Mouse (Mus musculus): Measurements from ENCODE around the gene Wbp2nl. TPM values are rescaled to one million over a fixed set of nuclear protein-coding genes. Genes with fewer than 3 reads are reported as not detected.

Gene Wbp2nl
- polyA plus RNA-seq, 1 experiment from 2014 or later, result not detected

DNA sequence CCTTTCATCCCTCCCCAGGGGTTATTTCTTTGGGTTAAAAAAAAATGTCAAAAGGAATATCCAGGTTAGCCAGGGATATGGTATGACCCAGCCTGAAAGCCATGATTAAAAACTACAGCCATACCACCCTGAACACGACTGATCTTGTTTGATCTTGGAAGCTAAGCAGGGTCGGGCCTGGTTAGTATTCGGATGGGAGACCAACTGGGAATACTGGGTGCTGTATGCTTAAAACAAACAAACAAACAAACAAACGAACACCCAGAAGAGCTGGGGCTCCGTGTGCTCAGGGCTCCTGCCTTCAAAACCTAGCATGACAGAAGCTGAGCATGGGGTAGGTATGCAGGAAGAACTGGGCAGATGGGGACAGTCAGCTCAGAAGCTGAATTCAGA, 43.8 kb downstream of the Wbp2nl start:
- H3K4me3 ChIP-seq, result no peak overlapping the region

DNA sequence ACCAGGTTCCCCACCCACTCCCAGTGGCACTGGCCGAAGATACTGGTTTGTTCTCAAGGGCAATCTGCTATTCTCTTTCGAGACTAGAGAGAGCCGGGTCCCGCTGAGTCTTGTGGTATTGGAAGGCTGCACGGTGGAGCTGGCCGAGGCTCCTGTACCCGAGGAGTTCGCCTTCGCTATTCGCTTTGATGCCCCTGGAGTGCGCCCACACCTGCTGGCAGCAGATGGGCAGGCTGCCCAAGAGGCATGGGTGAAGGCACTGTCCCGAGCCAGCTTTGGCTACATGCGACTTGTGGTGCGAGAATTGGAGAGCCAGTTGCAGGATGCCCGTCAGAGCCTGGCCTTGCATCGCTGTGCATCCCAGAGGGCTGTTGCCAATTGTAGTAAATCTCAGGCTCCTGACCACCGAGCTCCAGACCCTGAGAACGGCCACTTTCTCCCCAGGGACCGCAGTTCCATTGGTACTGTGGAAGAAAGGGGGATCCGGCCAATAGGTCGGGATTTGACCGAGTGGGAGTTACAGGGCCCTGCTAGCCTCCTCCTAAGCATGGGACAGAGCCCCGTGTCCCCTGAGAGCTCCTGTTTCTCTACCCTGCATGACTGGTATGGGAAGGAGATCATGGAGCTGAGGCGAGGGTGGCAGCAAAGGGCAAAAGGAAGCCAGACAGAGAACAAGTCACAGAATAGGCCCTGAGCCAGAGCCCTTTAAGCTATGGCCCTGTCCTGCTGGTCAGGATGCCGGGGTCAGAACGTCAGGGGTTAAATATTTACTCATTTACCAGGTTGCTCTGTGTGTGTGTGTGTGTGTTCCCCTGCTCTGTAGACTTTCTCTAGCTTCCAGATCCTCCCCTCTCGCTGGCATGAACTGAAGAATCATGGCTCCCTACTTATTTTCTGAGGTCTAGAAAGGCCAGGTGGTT, 44.9 kb downstream of the Wbp2nl start:
- H3K9me3 ChIP-seq, result no peaks in the 10 kb centered on the region
- peaks cover 9% of the 10 kb centered on the region for H3K36me3 ChIP-seq
- ATAC-seq (ENCODE audit: low FRiP score, low read depth), result no peak
- 87% methylated on average over 27 of the region's 27 CpGs for WGBS
- no peak overlapping the region for H3K4me2 ChIP-seq (replicated peaks)
- no peak overlapping the region for H3K4me3 ChIP-seq
- peaks cover 21% of the 10 kb centered on the region for H3K4me1 ChIP-seq
- H3K27ac ChIP-seq, result no peak overlapping the region
- H3K9ac ChIP-seq, result no peak overlapping the region
- peaks cover 15% of the 10 kb centered on the region for H3K27me3 ChIP-seq (replicated peaks)

More for the DNA sequence above, 43.8 kb downstream of the Wbp2nl start:
- Histone ChIP-seq H3K9ac (no peak overlapping the region), H3K4me1 (peaks cover 31% of the 10 kb centered on the region), H3K4me2 (replicated peaks) (no peak overlapping the region), H3K9me3 (no peaks in the 10 kb centered on the region), H3K27me3 (replicated peaks) (peaks cover 15% of the 10 kb centered on the region), H3K27ac (no peak overlapping the region), H3K36me3 (no peaks in the 10 kb centered on the region)
- no peak for ATAC-seq (ENCODE audit: low FRiP score, low read depth)
- WGBS, result 86% methylated on average over 5 of the region's 5 CpGs

DNA sequence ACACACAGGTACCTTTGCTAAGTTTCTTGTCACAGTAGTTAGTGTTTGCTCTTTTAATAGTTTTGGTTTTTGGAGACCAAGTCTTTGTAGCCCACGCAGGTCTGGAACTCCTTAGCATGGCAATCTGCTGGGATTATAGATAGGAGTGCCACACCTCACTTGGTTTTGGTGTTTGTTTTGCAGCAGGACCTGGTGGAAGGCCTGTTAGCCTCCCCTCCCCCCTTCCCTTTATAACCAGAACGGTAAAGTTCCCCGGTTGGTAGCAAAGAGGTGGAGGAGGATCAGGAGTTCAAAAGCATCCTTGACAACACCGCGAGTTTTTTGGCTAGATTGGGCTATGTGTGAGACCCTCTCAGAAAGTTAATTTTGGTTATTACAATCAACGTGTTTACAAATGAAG, 46.2 kb downstream of the Wbp2nl start:
- Histone ChIP-seq H3K36me3 (peaks cover 23% of the 10 kb centered on the region), H3K4me1 (peaks cover 21% of the 10 kb centered on the region), H3K4me2 (replicated peaks) (0 out of 2 replicates have a peak overlapping the region, but pooled peaks have one; percentile 17), H3K4me3 (no peak overlapping the region), H3K9ac (no peak overlapping the region), H3K9me3 (no peaks in the 10 kb centered on the region), H3K27ac (no peak overlapping the region), H3K27me3 (replicated peaks) (peaks cover 13% of the 10 kb centered on the region)
- ATAC-seq (ENCODE audit: low FRiP score, low read depth), result no peak
- WGBS, result 91% methylated on average over 6 of the region's 6 CpGs

DNA sequence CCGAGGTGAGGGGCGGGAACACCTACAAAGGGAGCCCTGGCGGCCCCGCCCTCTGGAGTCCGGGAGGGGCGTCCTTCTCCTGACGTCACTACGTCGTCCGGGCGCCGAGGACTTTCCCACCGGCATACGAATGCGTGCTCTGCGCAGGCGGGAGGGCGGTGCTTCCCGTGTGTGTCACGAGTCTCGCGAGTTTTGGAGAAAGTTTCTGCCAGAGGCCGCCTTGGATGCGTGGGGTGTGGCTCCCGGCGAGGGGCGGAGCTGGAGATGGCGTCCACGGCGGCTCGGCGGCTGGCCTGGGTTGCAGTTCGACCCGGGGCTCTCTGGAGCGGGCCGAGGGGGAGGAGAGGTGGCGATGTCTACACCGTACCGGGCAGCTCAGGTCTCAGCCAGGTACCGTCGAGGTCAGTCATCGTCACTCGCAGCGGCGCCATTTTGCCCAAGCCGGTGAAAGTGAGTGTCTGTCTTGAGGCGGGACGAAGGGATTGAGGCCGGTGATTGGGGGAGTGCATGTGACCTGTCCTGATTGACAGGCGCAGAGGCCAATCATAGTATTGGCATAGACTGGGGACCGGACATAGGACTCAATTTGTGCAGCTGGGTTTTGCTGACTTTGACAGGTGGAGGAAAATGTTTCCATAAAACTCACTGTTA, 47.2 kb downstream of the Wbp2nl start:
- no peaks in the 10 kb centered on the region for H3K9me3 ChIP-seq
- peaks cover 3% of the 10 kb centered on the region; the same call in 1 of the 2 replicates for H3K27me3 ChIP-seq (replicated peaks)
- ATAC-seq (ENCODE audit: low FRiP score, low read depth), result peak; percentile 99
- peak overlapping the region; percentile 71 for H3K9ac ChIP-seq
- H3K4me3 ChIP-seq, result peak overlapping the region; percentile 65
- whole genome bisulfite sequencing, result under 1% methylated on average over 51 of the region's 51 CpGs
- peak overlapping the region; percentile 50; the same call in 1 of the 2 replicates for H3K27ac ChIP-seq
- H3K4me2 ChIP-seq (replicated peaks), result peak overlapping the region; percentile 81
- H3K36me3 ChIP-seq, result peaks cover 32% of the 10 kb centered on the region
- peaks cover 19% of the 10 kb centered on the region for H3K4me1 ChIP-seq

DNA sequence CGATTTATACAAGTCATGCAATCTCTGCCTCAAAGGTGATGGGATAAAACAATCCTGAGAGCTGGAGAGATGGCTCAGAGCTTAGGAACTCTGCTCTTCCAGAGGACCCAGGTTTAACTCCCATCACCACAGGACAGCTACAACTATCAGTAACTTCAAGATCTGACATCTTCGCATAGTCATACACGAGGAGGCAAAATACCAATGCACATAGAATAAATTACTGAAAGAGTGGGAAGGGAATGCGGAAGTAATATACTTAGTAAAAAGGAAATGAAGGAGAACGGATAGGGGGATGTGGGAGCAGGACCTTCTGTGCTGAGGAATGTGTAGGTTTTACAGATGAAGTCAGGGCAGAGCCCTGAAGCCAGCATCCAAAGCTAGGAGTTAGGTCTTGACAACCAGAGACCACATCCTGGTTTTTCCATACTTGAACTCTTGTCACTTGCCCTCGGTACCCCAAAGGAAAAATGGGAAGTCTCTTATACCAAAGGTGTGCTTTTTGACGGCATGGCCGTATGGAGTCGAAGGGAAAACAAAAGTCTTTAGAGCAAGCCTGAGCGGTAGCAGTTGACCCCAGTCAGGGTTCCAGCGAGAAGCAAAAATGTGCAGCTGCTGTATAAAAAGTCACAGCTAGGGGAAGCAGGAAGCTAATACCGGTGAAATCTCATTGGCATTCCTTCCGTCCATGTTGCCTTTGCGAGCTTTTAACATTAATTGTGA, 48.0 kb downstream of the Wbp2nl start:
- H3K27me3 ChIP-seq (replicated peaks), result no peaks in the 10 kb centered on the region
- peak overlapping the region; percentile 81 for H3K4me2 ChIP-seq (replicated peaks)
- no peak for ATAC-seq (ENCODE audit: low FRiP score, low read depth)
- H3K4me1 ChIP-seq, result peaks cover 15% of the 10 kb centered on the region; the same call in 1 of the 2 replicates
- WGBS, result 64% methylated on average over 14 of the region's 14 CpGs
- H3K4me3 ChIP-seq, result peak overlapping the region; percentile 65
- H3K27ac ChIP-seq, result no peak overlapping the region
- peak overlapping the region; percentile 71 for H3K9ac ChIP-seq
- peaks cover 32% of the 10 kb centered on the region for H3K36me3 ChIP-seq
- H3K9me3 ChIP-seq, result no peaks in the 10 kb centered on the region

DNA sequence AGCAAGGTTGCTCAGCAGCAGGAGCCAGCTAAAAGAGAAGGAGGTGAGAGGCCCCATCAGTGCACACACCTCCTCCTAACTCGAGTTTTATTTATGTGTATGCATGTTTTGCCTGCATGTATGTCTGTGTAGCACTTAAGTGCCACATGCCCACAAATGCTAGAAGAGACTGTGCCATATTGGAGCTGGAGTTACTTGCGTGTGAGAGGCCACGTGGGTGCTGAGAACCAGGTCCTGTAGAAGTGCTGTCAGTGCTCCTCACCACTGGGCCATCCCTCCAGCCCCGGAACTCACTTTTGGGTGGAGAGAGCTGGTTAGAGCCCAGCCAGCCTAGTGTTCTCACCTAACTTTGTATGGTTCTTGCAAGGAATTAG, 48.5 kb downstream of the Wbp2nl start:
- Histone ChIP-seq H3K27ac (no peak overlapping the region), H3K36me3 (peaks cover 32% of the 10 kb centered on the region), H3K4me3 (peak overlapping the region; percentile 65; the same call in 1 of the 2 replicates), H3K9me3 (no peaks in the 10 kb centered on the region), H3K4me1 (peaks cover 16% of the 10 kb centered on the region; the same call in 1 of the 2 replicates), H3K9ac (peak overlapping the region; percentile 71; the same call in 1 of the 2 replicates), H3K27me3 (replicated peaks) (no peaks in the 10 kb centered on the region), H3K4me2 (replicated peaks) (peak overlapping the region; percentile 81)
- ATAC-seq (ENCODE audit: low FRiP score, low read depth), result no peak
- 91% methylated on average over 4 of the region's 4 CpGs for WGBS

DNA sequence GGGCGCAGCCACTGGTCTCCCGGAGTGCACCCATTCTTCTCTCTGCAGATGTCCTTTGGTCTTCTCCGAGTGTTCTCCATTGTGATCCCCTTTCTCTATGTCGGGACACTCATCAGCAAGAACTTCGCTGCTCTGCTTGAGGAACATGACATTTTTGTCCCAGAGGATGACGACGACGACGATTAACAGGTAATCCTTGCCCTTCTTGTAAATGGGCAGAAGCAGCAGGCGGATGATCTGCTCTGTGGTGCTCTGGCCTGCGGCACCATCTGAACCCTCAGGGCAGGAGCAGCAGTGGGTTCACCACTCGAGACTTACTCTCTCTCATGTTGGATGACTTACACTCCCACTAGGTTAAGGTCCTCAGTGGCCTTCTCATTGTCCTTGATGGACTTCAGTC, 49.1 kb downstream of the Wbp2nl start:
- no peak for ATAC-seq (ENCODE audit: low FRiP score, low read depth)
- 94% methylated on average over 12 of the region's 12 CpGs for WGBS
- Histone ChIP-seq H3K27me3 (replicated peaks) (no peaks in the 10 kb centered on the region), H3K4me1 (peaks cover 20% of the 10 kb centered on the region), H3K9me3 (no peaks in the 10 kb centered on the region), H3K27ac (no peak overlapping the region), H3K4me2 (replicated peaks) (no peak overlapping the region), H3K9ac (no peak overlapping the region), H3K36me3 (peaks cover 32% of the 10 kb centered on the region), H3K4me3 (no peak overlapping the region)

DNA sequence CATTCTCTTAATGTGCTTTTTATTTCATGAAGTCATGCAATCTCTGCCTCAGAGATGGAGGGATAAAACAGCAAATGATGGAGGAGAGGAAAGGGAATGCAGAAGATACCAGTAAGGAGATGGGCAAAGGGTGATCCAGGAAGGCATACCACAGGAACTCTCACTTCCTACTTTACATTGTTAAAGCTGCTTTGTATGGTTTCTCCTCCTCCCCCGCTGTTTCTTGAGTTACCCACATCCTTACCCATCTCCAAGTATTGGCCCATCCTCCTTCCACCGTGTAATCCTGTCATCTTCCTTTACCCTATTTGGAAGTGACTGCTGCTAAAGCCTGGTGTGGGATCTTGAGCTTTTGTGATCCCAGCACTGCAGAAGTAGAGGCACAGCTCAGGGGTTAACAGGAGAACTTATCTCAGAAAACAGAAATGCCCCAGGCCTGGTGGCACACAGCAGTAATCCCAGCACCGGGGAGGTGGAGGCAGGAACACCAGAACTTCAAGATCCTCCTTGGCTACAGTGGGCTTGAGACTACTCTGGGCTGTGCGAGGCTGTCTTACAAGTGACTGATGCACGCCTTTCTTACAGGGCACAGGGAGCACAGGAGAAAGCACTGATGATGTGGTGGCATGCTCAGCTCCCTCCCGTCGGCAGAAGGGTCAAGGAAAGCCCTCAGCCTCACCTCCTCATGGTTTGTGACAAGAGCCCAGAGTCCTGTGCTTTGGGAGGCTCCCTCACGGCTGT, 49.7 kb downstream of the Wbp2nl start:
- H3K36me3 ChIP-seq, result peaks cover 32% of the 10 kb centered on the region
- no peaks in the 10 kb centered on the region for H3K9me3 ChIP-seq
- H3K4me3 ChIP-seq, result no peak overlapping the region; the same call in 1 of the 2 replicates
- no peak overlapping the region for H3K9ac ChIP-seq
- ATAC-seq (ENCODE audit: low FRiP score, low read depth), result no peak
- peaks cover 26% of the 10 kb centered on the region for H3K4me1 ChIP-seq
- no peak overlapping the region for H3K4me2 ChIP-seq (replicated peaks)
- H3K27ac ChIP-seq, result no peak overlapping the region
- 89% methylated on average over 8 of the region's 8 CpGs for WGBS
- H3K27me3 ChIP-seq (replicated peaks), result no peaks in the 10 kb centered on the region

DNA sequence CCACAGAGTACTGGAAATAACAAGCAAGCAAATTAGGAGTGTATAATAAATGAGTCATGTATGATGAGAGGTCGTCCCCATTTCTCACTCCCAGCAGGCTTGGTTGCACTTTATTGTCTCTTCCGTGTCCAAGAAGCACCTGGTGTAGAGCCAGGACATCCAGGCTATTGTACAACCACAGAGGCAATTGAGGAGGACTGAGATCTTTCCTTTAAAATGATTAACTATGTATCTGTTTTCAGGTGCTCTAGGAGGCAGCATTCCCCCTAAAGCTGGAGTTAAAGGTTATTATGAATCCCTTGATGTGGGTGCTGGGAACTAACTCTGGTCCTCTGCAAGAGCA, 50.2 kb downstream of the Wbp2nl start:
- H3K27ac ChIP-seq, result no peak overlapping the region
- H3K4me3 ChIP-seq, result no peak overlapping the region; the same call in 1 of the 2 replicates
- no peaks in the 10 kb centered on the region for H3K27me3 ChIP-seq (replicated peaks)
- H3K4me1 ChIP-seq, result peaks cover 26% of the 10 kb centered on the region
- 95% methylated on average over 2 of the region's 2 CpGs for WGBS
- no peak overlapping the region for H3K4me2 ChIP-seq (replicated peaks)
- no peak overlapping the region for H3K9ac ChIP-seq
- H3K36me3 ChIP-seq, result peaks cover 32% of the 10 kb centered on the region
- no peak for ATAC-seq (ENCODE audit: low FRiP score, low read depth)
- H3K9me3 ChIP-seq, result no peaks in the 10 kb centered on the region

DNA sequence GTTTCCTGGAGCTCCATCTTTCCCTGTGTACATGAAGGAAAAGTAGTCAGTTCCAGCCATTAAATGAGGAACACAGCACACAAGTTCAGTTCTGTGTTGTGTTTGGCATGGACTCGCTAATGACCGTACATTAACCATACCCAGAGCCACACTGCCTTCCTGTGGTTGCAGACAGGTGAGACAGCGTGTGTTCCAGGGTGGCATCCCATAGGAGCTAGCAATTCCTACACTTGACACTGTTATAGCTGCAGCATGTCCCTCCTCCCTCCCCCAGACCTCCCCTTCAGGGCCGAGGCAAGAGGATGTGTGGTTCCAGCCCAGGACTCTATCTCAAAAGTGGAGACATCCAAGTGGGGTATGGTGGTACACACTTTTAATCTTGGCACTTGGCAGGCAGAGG, 51.6 kb downstream of the Wbp2nl start:
- peaks cover 29% of the 10 kb centered on the region for H3K4me1 ChIP-seq
- no peak overlapping the region for H3K27ac ChIP-seq
- no peak for ATAC-seq (ENCODE audit: low FRiP score, low read depth)
- no peak overlapping the region for H3K4me3 ChIP-seq
- no peak overlapping the region for H3K9ac ChIP-seq
- no peaks in the 10 kb centered on the region for H3K27me3 ChIP-seq (replicated peaks)
- 94% methylated on average over 4 of the region's 4 CpGs for WGBS
- no peaks in the 10 kb centered on the region for H3K9me3 ChIP-seq
- peaks cover 32% of the 10 kb centered on the region for H3K36me3 ChIP-seq
- H3K4me2 ChIP-seq (replicated peaks), result no peak overlapping the region

DNA sequence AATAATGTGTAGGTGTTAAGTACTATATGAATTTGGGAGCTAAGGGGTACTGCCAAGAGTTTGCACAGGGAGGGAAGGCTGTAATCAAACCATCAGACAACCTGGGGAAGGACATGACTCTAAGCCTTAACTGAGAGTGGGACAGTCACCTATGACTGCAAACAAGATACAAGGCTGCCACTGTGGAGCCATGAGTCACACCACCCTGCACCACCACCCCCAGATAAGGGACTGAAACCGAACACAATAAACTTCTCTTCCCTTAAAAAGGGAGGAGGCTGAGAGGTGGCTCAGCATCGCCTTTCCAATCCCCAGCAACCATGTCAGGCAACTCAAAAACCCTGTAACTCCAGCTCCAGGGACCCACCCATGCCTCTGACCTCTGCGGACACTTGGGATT, 52.7 kb downstream of the Wbp2nl start:
- H3K27ac ChIP-seq, result no peak overlapping the region
- ATAC-seq (ENCODE audit: low FRiP score, low read depth), result no peak
- no peak overlapping the region for H3K4me3 ChIP-seq
- peak overlapping the region; percentile 28 for H3K4me2 ChIP-seq (replicated peaks)
- 87% methylated on average over 3 of the region's 3 CpGs for WGBS
- no peak overlapping the region for H3K9ac ChIP-seq
- H3K27me3 ChIP-seq (replicated peaks), result no peaks in the 10 kb centered on the region
- no peaks in the 10 kb centered on the region for H3K9me3 ChIP-seq
- peaks cover 32% of the 10 kb centered on the region for H3K36me3 ChIP-seq
- peaks cover 29% of the 10 kb centered on the region for H3K4me1 ChIP-seq
